Mouse (Mus musculus) embryonic facial prominence, embryonic 13.5 days (tissue): ENCODE data around the gene Fibin. TPM values are rescaled to one million over a fixed set of nuclear protein-coding genes. Genes with fewer than 3 reads are reported as not detected.

Experiments used
- ATAC-seq: fragments of 200-750 bp; cut with Nextera tagmentation; 2 replicates; pipeline ENCODE4 v1.8.0; 2017; ENCODE audit warnings: low read depth; ENCODE audit not compliant: insufficient number of reproducible peaks, insufficient read depth, low FRiP score, low TSS enrichment
- H3K27ac ChIP-seq: fragments of 300-500 bp; sonication (generic); 2 replicates; pipeline ENCODE4 v1.5.1; 2015; ENCODE audit warnings: moderate library complexity, mild to moderate bottlenecking, inconsistent platforms
- H3K27me3 ChIP-seq: fragments of 300-500 bp; sonication (generic); 2 replicates; pipeline ENCODE4 v1.6.1; 2015; ENCODE audit warnings: mild to moderate bottlenecking, inconsistent platforms
- H3K36me3 ChIP-seq: fragments of 300-500 bp; sonication (generic); 2 replicates; pipeline ENCODE4 v1.6.1; 2015; ENCODE audit warnings: mild to moderate bottlenecking, inconsistent platforms
- H3K4me1 ChIP-seq: fragments of 300-500 bp; sonication (generic); 2 replicates; pipeline ENCODE4 v1.6.1; 2015; ENCODE audit warnings: inconsistent platforms
- H3K4me2 ChIP-seq: fragments of 300-500 bp; sonication (generic); 2 replicates; pipeline ENCODE4 v1.6.1; 2015; ENCODE audit warnings: moderate library complexity, mild to moderate bottlenecking, inconsistent platforms
- H3K4me3 ChIP-seq: fragments of 300-500 bp; sonication (generic); 2 replicates; pipeline ENCODE4 v1.5.1; 2015; ENCODE audit warnings: mild to moderate bottlenecking, inconsistent platforms
- H3K9ac ChIP-seq: fragments of 300-500 bp; sonication (generic); 2 replicates; pipeline ENCODE4 v1.6.1; 2015; ENCODE audit warnings: mild to moderate bottlenecking, inconsistent platforms
- H3K9me3 ChIP-seq: fragments of 300-500 bp; sonication (generic); 2 replicates; pipeline ENCODE4 v1.6.1; 2016; ENCODE audit warnings: inconsistent platforms
- WGBS: fragments of 180-500 bp; shearing (Covaris S2); methylation state at CpG from one replicate; pipeline ENCODE4 v1.1.7; 2015; ENCODE audit warnings: mixed read lengths; 5-methylcytosine and 5-hydroxymethylcytosine counted together
- polyA plus RNA-seq: library from polyadenylated mRNA; unstranded; fragments of >200 nt; fragmentation: Nextera tagmentation; extraction: Ambion mirVana; gene quantifications from 2 replicates; pipeline ENCODE4 v1.2.1, GENCODE M21; 2015

Fibin gene
- polyA plus RNA-seq, result 66.1 and 82.2 TPM in 2 replicates

DNA sequence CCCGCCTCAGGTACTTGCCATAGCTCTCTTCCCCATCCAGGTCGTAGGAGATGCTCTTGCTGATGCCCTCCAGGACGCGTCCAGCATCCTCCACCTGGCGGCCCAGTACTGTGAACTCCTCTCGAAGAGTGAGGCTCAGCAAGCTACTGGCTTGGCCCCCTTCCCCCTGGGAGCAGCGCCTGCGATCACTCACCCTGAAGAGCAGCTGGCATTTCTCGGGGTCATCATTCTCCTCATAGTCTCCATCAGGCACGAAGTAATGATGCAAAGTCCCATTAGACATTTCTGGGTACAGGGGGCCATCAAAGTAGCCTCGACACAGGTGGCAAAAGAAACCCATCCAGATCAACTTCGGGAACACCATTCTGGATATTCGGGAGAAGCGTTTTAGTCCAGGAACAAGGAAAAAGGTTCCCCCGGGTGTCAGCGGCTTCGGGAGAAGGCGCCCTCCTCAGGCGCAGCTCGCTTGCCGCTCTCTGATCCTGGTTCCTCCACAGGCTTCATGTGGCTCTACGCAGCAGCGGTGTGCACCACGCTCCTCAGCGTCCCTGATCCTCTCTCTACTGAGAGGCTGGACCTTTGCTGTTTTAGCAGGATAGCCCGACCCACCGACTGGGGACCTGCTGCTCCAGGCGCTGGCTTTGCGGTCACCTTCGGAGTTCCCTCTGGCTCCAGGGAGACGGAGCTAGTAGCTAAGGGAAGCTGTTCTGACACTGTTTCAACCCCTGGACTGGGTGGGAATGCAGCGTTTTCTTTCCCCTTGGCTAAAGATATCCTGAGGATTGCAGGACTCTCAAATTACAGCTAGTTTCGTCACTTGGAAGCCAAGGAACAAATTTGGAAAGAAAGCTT, at the start of gene Fibin:
Fibin (minus strand) TSS at position 752 of the 852 bp plus-strand sequence.
- Histone ChIP-seq H3K27me3 (peaks cover 5% of the 10 kb centered on the region; the same call in 1 of the 2 replicates), H3K9me3 (no peaks in the 10 kb centered on the region), H3K36me3 (no peaks in the 10 kb centered on the region), H3K9ac (peak within 1 kb of the TSS; percentile 84), H3K4me3 (peak within 1 kb of the TSS; percentile 55), H3K27ac (peak within 1 kb of the TSS; percentile 88), H3K4me2 (peak within 1 kb of the TSS; percentile 74), H3K4me1 (peaks cover 14% of the 10 kb centered on the region)
- under 1% methylated on average over 33 of the region's 33 CpGs for WGBS
- ATAC-seq, result peak; percentile 62; the same call in 1 of the 2 replicates

DNA sequence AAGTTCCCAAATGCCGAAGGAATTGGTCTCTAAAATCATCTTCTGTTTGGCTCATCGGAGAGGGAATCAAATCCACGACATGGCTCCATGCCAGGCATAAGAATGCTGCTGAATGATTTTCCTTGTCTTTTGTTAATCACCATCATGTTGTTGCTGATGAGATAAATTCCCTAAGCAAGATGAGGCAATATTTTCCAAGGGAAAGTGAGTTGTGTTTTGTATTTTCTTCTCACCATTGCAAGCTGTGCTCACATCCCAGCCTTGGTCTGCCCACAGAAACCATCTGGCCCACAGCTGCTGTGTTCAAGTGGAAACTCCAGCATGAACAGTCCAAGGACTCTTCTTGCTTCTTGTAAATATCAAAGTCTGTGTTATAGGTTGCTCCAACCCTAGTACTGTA, 48.4 kb upstream of the Fibin start:
- Histone ChIP-seq H3K9me3 (no peaks in the 10 kb centered on the region), H3K4me1 (no peaks in the 10 kb centered on the region), H3K27ac (peak overlapping the region; percentile 48; the same call in 1 of the 2 replicates), H3K36me3 (no peaks in the 10 kb centered on the region), H3K4me2 (no peak overlapping the region), H3K27me3 (no peaks in the 10 kb centered on the region), H3K9ac (no peak overlapping the region), H3K4me3 (no peak overlapping the region)
- WGBS, result 62% methylated on average over 3 of the region's 3 CpGs
- no peak for ATAC-seq

DNA sequence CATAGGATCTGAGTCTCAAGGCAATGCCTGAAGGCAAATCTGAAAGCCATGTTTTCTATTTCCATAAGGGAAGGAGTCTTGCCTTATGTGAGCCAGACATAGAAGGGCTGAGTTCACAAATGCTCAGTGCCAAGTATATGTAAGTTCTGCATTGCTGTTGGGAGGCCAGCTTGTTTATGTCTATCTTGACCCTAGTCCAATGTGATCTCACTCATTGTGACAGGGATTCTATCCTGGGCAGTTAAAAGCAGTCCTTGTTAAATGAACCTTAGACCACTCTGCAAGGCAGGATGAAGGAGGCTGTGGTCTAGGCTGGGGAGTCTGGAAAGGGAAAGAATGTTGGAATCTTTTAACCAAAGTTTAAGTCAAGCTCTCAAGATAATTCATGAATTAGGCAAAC, 45.8 kb upstream of the Fibin start:
- no peaks in the 10 kb centered on the region for H3K36me3 ChIP-seq
- no peaks in the 10 kb centered on the region for H3K4me1 ChIP-seq
- no peak for ATAC-seq
- no peak overlapping the region for H3K4me3 ChIP-seq
- no peaks in the 10 kb centered on the region for H3K9me3 ChIP-seq
- no peak overlapping the region for H3K9ac ChIP-seq
- H3K27ac ChIP-seq, result peak overlapping the region; percentile 39; the same call in 1 of the 2 replicates
- no peaks in the 10 kb centered on the region for H3K27me3 ChIP-seq
- H3K4me2 ChIP-seq, result no peak overlapping the region

DNA sequence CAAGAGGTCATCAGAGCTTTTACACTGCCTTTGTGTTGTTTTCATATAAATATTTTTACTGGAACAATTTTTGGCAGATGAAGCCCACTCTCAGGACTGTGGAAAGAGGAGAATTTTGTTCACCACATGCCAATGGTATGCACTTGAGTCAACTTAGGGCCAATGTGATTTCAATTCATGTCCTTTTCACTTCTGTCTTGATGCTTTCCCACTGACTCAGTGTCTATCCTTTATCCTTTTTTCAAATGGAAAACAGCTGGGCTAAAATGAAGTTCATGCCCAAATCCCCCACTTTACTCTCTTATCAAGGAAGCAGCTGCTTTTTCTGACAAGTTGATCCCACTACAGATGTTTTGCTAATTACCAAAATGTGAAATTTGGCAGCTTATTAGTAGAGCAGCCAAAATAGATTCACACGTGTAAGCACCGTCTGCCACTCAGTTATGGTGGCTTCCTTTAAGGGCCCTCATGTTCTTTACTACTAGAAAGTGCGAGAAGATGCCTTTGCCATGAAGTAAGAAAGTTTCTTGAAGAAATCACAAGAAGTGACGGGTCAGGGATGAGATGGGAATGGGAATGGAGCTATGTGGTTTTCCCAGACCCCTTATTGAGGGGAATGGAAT, 29.8 kb upstream of the Fibin start:
- Histone ChIP-seq H3K27me3 (no peaks in the 10 kb centered on the region), H3K36me3 (no peaks in the 10 kb centered on the region), H3K4me2 (no peak overlapping the region), H3K9ac (no peak overlapping the region), H3K4me3 (no peak overlapping the region), H3K4me1 (peaks cover 3% of the 10 kb centered on the region; the same call in 1 of the 2 replicates), H3K9me3 (no peaks in the 10 kb centered on the region), H3K27ac (no peak overlapping the region)
- no peak for ATAC-seq
- 60% methylated on average over 4 of the region's 4 CpGs for WGBS

DNA sequence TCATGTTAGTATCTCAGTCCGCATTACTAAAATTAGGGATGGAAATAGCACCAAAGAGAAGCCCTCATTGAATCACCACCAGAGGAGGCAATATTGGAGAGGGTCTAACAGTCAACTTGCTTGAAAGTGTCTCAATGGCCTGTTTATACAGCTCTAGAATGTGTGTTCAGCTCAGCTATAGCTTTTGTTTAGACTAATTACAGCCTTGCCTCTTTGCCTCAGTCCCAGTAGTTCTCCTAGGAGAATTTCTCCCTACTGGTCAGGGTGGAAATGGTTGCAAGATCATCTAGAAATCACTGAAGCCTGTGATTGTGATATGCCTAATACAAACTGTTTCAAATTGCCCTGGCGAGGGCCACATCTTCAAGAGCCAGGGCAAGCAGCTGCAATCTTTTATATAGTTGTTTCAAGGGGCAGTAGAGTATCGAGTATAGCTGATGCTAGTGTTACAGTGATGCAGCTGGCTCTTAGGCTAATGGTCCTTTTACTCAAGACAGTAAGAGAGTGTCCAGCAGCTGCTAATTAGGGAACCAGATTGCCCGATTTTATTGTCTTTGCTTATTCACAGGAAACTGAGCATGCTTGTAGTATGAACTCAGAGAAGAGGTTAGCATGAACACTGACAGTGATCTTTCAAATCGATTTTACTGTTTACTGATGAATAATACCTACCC, 27.9 kb upstream of the Fibin start:
- H3K27ac ChIP-seq, result no peak overlapping the region
- 69% methylated on average over 5 of the region's 5 CpGs for WGBS
- no peak overlapping the region for H3K9ac ChIP-seq
- H3K4me3 ChIP-seq, result no peak overlapping the region
- H3K4me1 ChIP-seq, result no peaks in the 10 kb centered on the region; the same call in 1 of the 2 replicates
- H3K27me3 ChIP-seq, result no peaks in the 10 kb centered on the region
- ATAC-seq, result no peak
- no peak overlapping the region for H3K4me2 ChIP-seq
- H3K36me3 ChIP-seq, result no peaks in the 10 kb centered on the region
- no peaks in the 10 kb centered on the region for H3K9me3 ChIP-seq

DNA sequence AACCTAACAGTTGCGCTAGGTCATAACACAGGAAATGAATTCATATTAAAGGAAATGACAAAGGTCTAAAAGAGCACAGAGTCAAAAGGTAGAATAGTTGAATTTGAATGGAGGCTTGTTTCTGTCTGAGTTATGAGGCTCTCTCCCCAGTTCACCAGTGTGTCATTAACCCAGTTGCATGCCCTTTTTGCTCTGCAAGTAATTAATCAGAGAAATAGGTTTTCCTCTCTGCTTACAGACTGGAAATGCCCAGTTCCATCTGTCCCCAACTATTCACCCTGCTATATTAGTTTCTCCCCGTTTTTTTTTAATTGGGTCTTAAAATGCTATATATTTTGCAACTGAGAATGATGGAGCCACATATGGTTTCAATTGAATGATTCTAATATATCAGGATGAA, 16.8 kb upstream of the Fibin start:
- no peaks in the 10 kb centered on the region for H3K9me3 ChIP-seq
- no peak overlapping the region for H3K4me2 ChIP-seq
- no peak overlapping the region for H3K9ac ChIP-seq
- no peaks in the 10 kb centered on the region for H3K27me3 ChIP-seq
- no peak overlapping the region for H3K4me3 ChIP-seq
- H3K4me1 ChIP-seq, result peaks cover 7% of the 10 kb centered on the region; the same call in 1 of the 2 replicates
- WGBS, result 37% methylated on average over 2 of the region's 2 CpGs
- H3K36me3 ChIP-seq, result no peaks in the 10 kb centered on the region
- H3K27ac ChIP-seq, result no peak overlapping the region
- no peak for ATAC-seq

DNA sequence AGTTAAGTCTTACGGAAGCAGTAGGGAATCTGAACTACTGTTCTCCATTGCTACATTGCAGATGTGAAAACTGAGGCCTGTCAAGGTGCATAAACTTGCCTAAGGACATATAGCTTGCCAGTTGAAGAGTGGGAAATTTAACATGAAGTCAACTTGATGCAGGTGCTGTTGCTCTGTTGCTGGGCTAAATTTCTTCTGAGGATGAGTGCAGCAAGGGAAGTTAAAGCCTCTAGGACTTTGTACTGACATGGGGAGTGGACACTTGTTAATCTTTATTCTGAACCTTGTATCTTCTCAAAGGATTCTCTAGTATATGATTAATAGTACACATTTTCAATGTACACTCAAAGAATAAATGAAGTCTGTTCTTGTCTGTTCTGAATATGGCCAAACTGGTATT, 13.7 kb upstream of the Fibin start:
- H3K27me3 ChIP-seq, result no peaks in the 10 kb centered on the region
- WGBS, result 81% methylated on average over 1 of the region's 1 CpGs
- no peak overlapping the region for H3K4me2 ChIP-seq
- no peak overlapping the region for H3K4me3 ChIP-seq
- no peak for ATAC-seq
- no peaks in the 10 kb centered on the region for H3K36me3 ChIP-seq
- peaks cover 7% of the 10 kb centered on the region; the same call in 1 of the 2 replicates for H3K4me1 ChIP-seq
- no peak overlapping the region for H3K27ac ChIP-seq
- H3K9ac ChIP-seq, result no peak overlapping the region
- no peaks in the 10 kb centered on the region for H3K9me3 ChIP-seq

DNA sequence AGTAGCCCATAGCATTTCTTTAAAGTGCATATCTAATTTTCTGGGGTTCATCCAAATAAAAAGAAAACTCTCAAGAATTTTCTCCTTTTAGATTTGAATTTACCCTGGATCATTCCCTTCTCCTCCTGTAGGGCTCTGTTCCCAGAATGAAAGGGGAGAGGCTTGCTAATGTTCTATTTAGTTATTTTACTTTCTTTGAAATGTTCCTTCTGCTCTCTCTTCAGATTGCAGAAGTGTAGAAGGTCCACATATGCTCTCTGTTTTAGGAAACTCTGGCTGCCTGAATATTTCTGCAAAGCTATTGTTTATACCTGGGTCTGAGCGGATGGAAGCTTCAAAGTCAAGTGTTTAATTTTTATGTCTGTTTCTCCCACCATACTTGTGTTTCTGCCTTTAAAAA, 12.5 kb upstream of the Fibin start:
- Histone ChIP-seq H3K36me3 (no peaks in the 10 kb centered on the region), H3K4me2 (no peak overlapping the region), H3K9ac (no peak overlapping the region), H3K4me3 (no peak overlapping the region), H3K9me3 (no peaks in the 10 kb centered on the region), H3K4me1 (peaks cover 7% of the 10 kb centered on the region; the same call in 1 of the 2 replicates), H3K27me3 (no peaks in the 10 kb centered on the region), H3K27ac (no peak overlapping the region)
- ATAC-seq, result no peak
- WGBS, result 75% methylated on average over 1 of the region's 1 CpGs

DNA sequence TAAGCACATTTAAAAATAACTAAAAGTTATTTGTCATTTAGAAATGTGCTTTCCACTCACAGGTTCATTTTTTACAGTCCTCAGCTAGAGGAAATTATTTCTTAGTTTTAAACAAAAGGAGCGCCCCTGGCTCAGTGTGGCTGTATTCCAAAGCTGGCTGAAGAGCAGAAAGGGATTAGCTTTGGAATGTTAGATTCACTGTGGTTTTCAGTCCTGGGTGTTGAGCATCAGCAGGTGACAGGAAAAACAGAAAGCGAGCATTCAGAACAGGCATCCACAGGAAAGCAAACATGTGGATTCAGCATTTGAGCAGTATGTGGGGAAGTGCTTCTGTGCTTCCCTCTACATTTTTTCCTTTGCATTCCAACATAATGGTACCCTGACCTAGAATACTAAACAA, 10.2 kb upstream of the Fibin start:
- Histone ChIP-seq H3K9ac (no peak overlapping the region), H3K36me3 (no peaks in the 10 kb centered on the region), H3K27ac (no peak overlapping the region), H3K27me3 (no peaks in the 10 kb centered on the region), H3K9me3 (no peaks in the 10 kb centered on the region), H3K4me3 (no peak overlapping the region), H3K4me2 (no peak overlapping the region), H3K4me1 (peaks cover 4% of the 10 kb centered on the region; the same call in 1 of the 2 replicates)
- whole genome bisulfite sequencing, result 48% methylated on average over 2 of the region's 2 CpGs
- no peak for ATAC-seq

DNA sequence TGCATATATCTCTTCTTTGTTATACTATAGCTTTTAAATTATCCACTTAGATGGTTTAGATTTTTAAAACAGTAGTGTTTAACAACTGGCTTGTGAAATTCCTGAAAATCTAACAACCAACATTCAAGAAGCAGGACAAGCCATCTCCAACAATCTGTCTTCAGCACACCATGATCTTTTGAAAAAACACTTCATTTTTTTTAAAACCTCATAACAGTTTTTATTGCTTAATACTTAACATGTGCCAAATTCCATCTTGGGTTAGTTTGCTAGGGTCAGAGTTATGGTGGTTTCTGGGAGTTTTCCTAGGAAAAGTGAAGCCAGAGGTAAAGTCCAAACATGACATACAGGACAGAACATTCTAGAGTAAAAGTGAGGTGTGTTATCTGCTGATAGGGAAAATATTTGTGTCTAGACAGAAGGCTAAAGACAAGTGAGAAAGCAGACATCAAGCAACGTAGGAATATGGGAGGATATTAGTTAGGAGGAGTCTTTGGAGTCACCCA, 4.5 kb upstream of the Fibin start:
- no peak overlapping the region for H3K27ac ChIP-seq
- no peak for ATAC-seq
- no peaks in the 10 kb centered on the region for H3K9me3 ChIP-seq
- peaks cover 9% of the 10 kb centered on the region for H3K4me1 ChIP-seq
- no peak overlapping the region for H3K9ac ChIP-seq
- no peak overlapping the region for H3K4me2 ChIP-seq
- no peaks in the 10 kb centered on the region for H3K27me3 ChIP-seq
- WGBS, result 80% methylated on average over 1 of the region's 1 CpGs
- no peaks in the 10 kb centered on the region for H3K36me3 ChIP-seq
- no peak overlapping the region for H3K4me3 ChIP-seq

DNA sequence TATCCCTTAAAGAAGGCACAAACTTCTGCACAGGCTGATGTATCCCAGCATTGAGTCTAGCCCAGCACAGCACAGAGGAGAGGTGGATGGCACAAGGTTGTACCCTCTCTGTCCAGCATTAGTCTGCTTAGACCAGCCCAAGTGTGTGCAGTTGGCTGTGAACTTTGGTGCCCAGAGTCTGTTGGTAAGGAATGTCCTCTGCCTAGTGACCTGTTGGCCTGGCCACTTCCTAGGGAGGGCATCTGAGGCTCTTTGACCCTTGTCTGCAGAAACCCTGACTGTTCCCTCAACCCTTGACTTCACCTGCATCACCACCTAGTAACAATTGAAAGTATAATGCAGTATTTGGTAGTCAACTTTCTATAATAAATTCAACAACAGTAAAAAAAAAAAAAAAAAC, 2.4 kb upstream of the Fibin start:
- Histone ChIP-seq H3K27ac (0 out of 2 replicates have a peak overlapping the region, but pooled peaks have one; percentile 29), H3K36me3 (no peaks in the 10 kb centered on the region), H3K9ac (no peak overlapping the region), H3K4me3 (no peak overlapping the region), H3K27me3 (peaks cover 5% of the 10 kb centered on the region; the same call in 1 of the 2 replicates), H3K4me2 (no peak overlapping the region), H3K4me1 (peaks cover 14% of the 10 kb centered on the region), H3K9me3 (no peaks in the 10 kb centered on the region)
- ATAC-seq, result no peak
